Mouse (Mus musculus): ENCODE data around the gene Rundc1.
"Not testable (repeated sequence)": the region's sequence is repeated elsewhere in the genome, so short reads cannot be mapped to it uniquely, and the experiment has no call there.

Rundc1 gene

GRCm38 (mm10) chr11:101424925-101425813 is at the start of gene Rundc1, which contains the start of gene Ptges3l:
Gene Rundc1 (plus strand): TSS chr11:101425085.
Gene Ptges3l (minus strand): TSS chr11:101425333.
- peak; percentile 94 to 99 for DNase-seq (ENCODE audit: low spot score in 2 of 2)

- DNase-seq (ENCODE audit: low spot score in 2 of 2) = not testable (repeated sequence)
These were observed 46.7 kb upstream of the Rundc1 start for GRCm38 (mm10) chr11:101378196-101378595.

- no peak for DNase-seq (ENCODE audit: low spot score in 2 of 2)
These were observed 46.0 kb upstream of the Rundc1 start for GRCm38 (mm10) chr11:101378926-101379325.

- no peak for DNase-seq (ENCODE audit: low spot score in 2 of 2)
These were observed 43.1 kb upstream of the Rundc1 start for GRCm38 (mm10) chr11:101381817-101382216.

GRCm38 (mm10) chr11:101395110-101395509 is 29.8 kb upstream of the Rundc1 start:
- peak; percentile 17 to 72 for DNase-seq (ENCODE audit: low spot score in 2 of 2)

- no peak for DNase-seq (ENCODE audit: low spot score in 2 of 2)
These were observed 9.6 kb upstream of the Rundc1 start for GRCm38 (mm10) chr11:101415306-101415705.

- peak in 1 of 2 experiments; percentile 33 for DNase-seq (ENCODE audit: low spot score in 2 of 2)
These were observed 8.3 kb upstream of the Rundc1 start for GRCm38 (mm10) chr11:101416433-101417100.

- DNase-seq (ENCODE audit: low spot score in 2 of 2) = peak; percentile 90 to 93
These were observed 7.6 kb upstream of the Rundc1 start, which contains the start of gene Aarsd1 for GRCm38 (mm10) chr11:101417101-101417855. Gene Aarsd1 (minus strand): TSS chr11:101417615.

- no peak for DNase-seq (ENCODE audit: low spot score in 2 of 2)
These were observed 5.9 kb upstream of the Rundc1 start for GRCm38 (mm10) chr11:101418991-101419390.

- peak in 1 of 2 experiments; percentile 26 for DNase-seq (ENCODE audit: low spot score in 2 of 2)
These were observed 5.3 kb upstream of the Rundc1 start for GRCm38 (mm10) chr11:101419610-101420009.

- no peak for DNase-seq (ENCODE audit: low spot score in 2 of 2)
These were observed 4.7 kb upstream of the Rundc1 start for GRCm38 (mm10) chr11:101420148-101420547.

GRCm38 (mm10) chr11:101424105-101424851 is 607 bp upstream of the Rundc1 start, which contains the start of gene Gm27029:
Gene Gm27029 (minus strand): TSS chr11:101424796.
- no peak for DNase-seq (ENCODE audit: low spot score in 2 of 2)

- no peak for DNase-seq (ENCODE audit: low spot score in 2 of 2)
These were observed 1.3 kb downstream of the Rundc1 start for GRCm38 (mm10) chr11:101426165-101426564.

- no peak for DNase-seq (ENCODE audit: low spot score in 2 of 2)
These were observed 6.4 kb downstream of the Rundc1 start for GRCm38 (mm10) chr11:101431327-101431726.

- no peak for DNase-seq (ENCODE audit: low spot score in 2 of 2)
These were observed 8.5 kb downstream of the Rundc1 start for GRCm38 (mm10) chr11:101433396-101433795.

- no peak for DNase-seq (ENCODE audit: low spot score in 2 of 2)
These were observed 10.9 kb downstream of the Rundc1 start for GRCm38 (mm10) chr11:101435831-101436230.

- DNase-seq (ENCODE audit: low spot score in 2 of 2) = no peak
These were observed 12.0 kb downstream of the Rundc1 start for GRCm38 (mm10) chr11:101436916-101437315.

GRCm38 (mm10) chr11:101438006-101438405 is 13.1 kb downstream of the Rundc1 start:
- DNase-seq (ENCODE audit: low spot score in 2 of 2) = not testable (repeated sequence)

GRCm38 (mm10) chr11:101441450-101442126 is 16.7 kb downstream of the Rundc1 start:
- DNase-seq (ENCODE audit: low spot score in 2 of 2) = not testable (repeated sequence)

- peak; percentile 89 to 96 for DNase-seq (ENCODE audit: low spot score in 2 of 2)
These were observed 17.3 kb downstream of the Rundc1 start, which contains the start of gene Rpl27 for GRCm38 (mm10) chr11:101442127-101442693. Gene Rpl27 (plus strand): TSS chr11:101442298.
